Mouse (Mus musculus): ENCODE measurements around the gene Hbb-bh1. TPM values are rescaled to one million over a fixed set of nuclear protein-coding genes. Genes with fewer than 3 reads are reported as not detected.
"Not testable (repeated sequence)": the region's sequence is repeated elsewhere in the genome, so short reads cannot be mapped to it uniquely, and the experiment has no call there.

Hbb-bh1 gene
- total RNA-seq (2021): not detected

GRCm38 (mm10) chr7:103843034-103843433 lies at the start of gene Hbb-bh1:
Gene Hbb-bh1, minus strand, starts transcription at chr7:103843164.
- DNase-seq: no peak

GRCm38 (mm10) chr7:103886152-103886551 lies 43.2 kb upstream of the Hbb-bh1 start, which contains the start of gene Olfr66:
Gene Olfr66, minus strand, starts transcription at chr7:103886252.
- DNase-seq: no peak

GRCm38 (mm10) chr7:103877093-103877492 lies 34.1 kb upstream of the Hbb-bh1 start:
- DNase-seq: no peak

DNA sequence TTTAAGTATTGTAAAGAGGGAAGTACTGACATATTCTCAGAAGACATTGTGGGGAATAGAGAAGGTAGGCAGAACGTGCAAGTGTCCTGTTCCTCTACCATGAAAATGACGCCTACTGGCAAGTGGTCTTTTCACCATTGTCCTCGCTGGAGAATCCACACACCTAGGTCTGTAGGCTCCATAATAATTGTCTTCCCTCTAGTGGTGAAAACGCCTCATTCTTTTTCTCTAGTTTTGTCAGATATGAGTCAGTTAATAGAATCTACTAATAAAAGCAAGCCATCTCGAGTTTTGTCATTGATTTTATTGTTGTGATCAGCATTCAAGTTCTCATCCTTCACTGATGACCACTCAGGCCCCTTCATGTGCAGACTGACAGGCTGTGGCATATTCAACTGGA lies 31.5 kb upstream of the Hbb-bh1 start:
- no peak for DNase-seq

DNA sequence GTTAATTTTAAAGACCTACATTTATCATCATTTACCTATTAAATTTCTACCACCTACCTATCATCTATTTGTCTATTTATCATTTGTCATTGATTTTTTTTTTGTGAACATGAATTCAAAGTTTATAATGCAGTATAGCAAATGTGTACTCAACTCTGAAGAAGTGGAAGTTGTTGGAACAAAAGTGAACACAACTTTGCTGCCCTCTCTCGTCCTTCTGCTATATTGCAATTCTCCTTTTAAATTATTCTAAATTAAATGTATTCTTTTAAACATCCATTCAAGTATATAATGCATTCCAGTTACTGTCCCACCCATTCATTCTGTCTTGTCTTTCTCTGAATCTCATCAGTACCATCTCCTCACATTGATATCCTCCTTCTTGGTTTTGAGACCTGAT lies 30.1 kb upstream of the Hbb-bh1 start:
- DNase-seq: no peak

DNA sequence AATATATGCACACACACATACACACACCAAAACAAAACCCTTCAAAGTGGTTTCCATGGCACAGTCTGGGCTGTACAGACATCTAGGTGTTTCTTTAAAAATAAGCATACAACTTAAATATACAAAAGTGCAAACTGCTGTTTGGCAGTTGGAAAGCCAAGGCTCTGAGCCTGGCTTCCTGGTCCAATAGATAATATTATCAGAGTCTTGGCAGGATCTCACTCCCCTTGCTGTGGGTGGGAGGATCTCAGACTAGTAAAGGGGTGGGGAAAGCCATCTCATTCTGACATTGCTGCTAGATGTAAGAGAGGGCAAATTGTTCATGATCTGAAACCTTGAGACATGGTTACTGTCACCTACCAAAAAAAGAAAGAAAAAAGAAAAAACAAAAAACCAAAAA lies 27.7 kb upstream of the Hbb-bh1 start:
- no peak for DNase-seq

GRCm38 (mm10) chr7:103865716-103866115 lies 22.8 kb upstream of the Hbb-bh1 start:
- DNase-seq: no peak

DNA sequence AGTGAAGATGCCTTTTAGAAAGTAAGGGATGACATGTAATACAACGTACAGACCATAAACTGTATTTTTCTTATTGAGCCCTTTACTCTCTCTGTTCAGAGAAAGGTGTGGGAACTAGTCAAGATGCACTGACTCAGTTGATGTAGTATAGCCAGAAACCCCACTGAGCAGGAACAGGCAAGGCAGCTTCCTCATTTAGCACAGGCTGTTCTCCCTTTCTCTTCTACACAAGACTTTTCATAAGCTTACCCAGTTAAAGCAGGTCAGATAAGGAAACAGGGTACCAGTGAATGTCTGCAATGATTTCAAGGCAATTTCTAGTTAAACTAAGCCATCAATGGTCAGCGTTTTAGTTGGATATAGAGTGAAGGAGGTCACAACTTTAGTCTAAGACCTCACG lies 18.6 kb upstream of the Hbb-bh1 start:
- DNase-seq: no peak

DNA sequence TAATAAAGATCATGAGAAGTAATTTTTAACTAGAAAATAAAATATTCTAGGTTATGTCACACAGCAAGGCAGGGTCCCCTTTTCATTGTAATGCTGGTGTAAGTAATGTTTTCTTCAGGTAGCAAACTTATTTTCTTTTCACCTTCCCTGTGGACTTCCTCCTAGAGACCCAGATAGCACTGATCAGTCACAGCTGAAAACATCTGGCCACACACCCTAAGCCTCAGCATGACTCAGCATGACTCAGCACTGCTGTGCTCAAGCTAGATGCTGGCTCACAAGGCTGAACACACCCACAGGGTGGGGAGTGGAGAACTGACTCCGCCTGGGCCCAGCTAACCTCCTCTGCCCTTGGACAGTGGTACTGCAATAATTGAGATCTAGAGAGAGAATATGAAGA lies 17.9 kb upstream of the Hbb-bh1 start:
- peak; percentile 31 for DNase-seq

DNA sequence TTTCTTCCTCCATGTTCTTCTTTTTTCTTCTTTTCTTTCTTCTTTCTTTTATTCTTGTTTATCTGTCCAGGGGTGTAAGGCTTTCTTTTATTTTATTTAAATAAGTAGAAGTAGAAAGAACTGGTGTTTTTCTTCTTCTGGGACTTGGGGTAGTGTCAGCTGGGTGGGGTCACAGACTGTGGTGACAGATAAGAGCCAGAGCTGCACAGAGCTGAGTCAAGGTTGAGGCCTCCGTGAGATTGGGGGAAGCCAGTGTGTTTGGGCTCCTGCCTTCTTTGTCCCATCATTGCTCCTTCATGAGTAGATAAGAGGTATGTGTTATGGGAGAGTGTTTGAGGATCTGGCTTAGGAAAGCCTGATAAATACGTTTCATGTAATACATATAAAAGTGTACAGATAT lies 16.1 kb upstream of the Hbb-bh1 start:
- no peak for DNase-seq

- no peak for DNase-seq
These were observed 11.7 kb upstream of the Hbb-bh1 start for GRCm38 (mm10) chr7:103854669-103855068.

DNA sequence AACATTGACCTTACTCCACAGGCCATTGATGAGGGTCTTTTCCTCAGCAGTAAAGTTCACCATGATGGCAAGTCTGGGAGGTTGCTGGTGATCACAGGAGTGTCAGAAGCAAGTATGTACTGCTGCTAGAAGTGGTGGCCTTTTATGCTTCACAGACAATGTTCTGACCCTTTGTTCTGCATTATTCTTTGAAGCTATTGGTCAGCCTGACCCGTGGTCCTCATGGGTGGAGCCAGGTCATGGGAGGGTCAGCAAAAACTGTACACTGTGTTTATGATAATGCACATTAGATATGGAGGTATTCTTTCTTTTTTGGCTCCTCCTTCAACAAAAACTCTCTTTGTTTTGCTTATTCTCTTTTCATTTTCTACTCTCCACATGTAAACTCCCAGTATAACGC lies 10.1 kb upstream of the Hbb-bh1 start, which contains the start of gene Hbb-y:
Gene Hbb-y, minus strand, starts transcription at position 127 of the 400 bp plus-strand sequence.
- DNase-seq: no peak

DNA sequence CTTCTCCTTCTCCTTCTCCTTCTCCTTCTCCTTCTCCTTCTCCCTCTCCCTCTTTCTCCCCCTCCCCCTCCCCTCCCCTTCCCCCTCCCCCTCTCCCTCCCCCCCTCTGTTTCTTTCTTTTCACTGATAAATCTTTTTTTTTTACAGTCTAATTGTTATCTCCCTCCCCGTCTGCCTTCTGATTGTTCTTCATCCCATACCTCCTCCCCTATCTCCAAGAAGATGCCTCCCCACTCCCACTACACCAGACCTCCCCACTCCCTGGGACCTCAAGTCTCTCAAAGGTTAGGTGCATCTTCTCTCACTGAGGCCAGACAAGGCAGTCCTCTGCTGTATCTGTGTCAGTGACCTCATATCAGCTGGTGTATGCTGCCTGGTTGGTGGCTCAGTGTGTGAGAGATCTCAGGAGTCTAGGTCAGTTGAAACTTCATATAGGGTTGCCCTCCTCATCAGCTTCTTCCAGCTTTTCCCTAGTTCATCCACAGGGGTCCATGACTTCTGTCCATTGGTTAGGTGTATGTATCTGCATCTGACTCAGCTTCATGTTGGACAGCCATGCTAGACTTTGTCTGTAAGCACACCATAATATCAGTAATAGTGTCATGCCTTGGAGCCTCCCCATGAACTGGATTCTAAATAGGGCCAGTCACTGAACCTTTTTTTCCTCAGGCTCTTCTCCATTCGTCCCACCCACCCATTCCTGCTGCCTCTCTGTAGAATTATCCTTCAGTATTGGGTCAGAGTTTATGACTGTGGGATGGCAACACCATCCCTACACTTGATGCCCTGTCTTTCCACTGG lies 1.8 kb upstream of the Hbb-bh1 start:
- DNase-seq: no peak

- DNase-seq: no peak
These were observed 2.7 kb downstream of the Hbb-bh1 start, which contains the start of gene Hbb-bh2 for GRCm38 (mm10) chr7:103840268-103840667. Gene Hbb-bh2, minus strand, starts transcription at chr7:103840520.

GRCm38 (mm10) chr7:103827808-103828207 lies 15.2 kb downstream of the Hbb-bh1 start, which contains the start of gene Hbb-bs:
Gene Hbb-bs, minus strand, starts transcription at chr7:103828096.
- DNase-seq: no peak

GRCm38 (mm10) chr7:103827139-103827538 lies 15.8 kb downstream of the Hbb-bh1 start:
- DNase-seq: not testable (repeated sequence)

- DNase-seq: no peak
These were observed 16.6 kb downstream of the Hbb-bh1 start for GRCm38 (mm10) chr7:103826255-103826887.

- DNase-seq: no peak
These were observed 17.3 kb downstream of the Hbb-bh1 start for GRCm38 (mm10) chr7:103825536-103826254.

GRCm38 (mm10) chr7:103824597-103824996 lies 18.4 kb downstream of the Hbb-bh1 start:
- DNase-seq: no peak

GRCm38 (mm10) chr7:103815085-103815484 lies 27.9 kb downstream of the Hbb-bh1 start:
- DNase-seq: not testable (repeated sequence)

GRCm38 (mm10) chr7:103813766-103814165 lies 29.2 kb downstream of the Hbb-bh1 start, which contains the start of gene Hbb-bt:
Gene Hbb-bt, minus strand, starts transcription at chr7:103813996.
- DNase-seq: no peak

DNA sequence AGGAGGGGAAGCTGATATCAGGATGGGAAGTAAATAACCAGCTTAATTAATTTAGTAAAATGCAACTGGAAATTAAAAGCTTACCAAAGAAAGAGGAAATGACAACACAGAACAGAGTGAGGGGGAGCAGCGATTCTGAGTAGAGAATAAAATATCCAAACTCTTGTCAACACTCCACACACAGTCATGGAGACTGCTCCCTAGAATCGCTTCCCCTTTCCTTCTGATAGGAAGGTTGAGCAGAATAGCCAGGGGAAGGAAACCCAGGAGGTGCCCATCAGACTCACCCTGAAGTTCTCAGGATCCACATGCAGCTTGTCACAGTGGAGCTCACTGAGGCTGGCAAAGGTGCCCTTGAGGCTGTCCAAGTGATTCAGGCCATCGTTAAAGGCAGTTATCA lies 29.8 kb downstream of the Hbb-bh1 start:
- not testable (repeated sequence) for DNase-seq

- DNase-seq: no peak
These were observed 30.8 kb downstream of the Hbb-bh1 start for GRCm38 (mm10) chr7:103812174-103812573.
